Mouse (Mus musculus): ENCODE measurements around the gene Ltv1.
"Not testable (repeated sequence)": the region's sequence is repeated elsewhere in the genome, so short reads cannot be mapped to it uniquely, and the experiment has no call there.

Ltv1 gene

GRCm38 (mm10) chr10:13193496-13193895 is 528 bp upstream of the Ltv1 start:
- not testable (repeated sequence) for DNase-seq (ENCODE audit: low spot score in 2 of 2)

- DNase-seq (ENCODE audit: low spot score in 2 of 2): no peak
Observed at GRCm38 (mm10) chr10:13189881-13190280, 3.1 kb downstream of the Ltv1 start.

DNA sequence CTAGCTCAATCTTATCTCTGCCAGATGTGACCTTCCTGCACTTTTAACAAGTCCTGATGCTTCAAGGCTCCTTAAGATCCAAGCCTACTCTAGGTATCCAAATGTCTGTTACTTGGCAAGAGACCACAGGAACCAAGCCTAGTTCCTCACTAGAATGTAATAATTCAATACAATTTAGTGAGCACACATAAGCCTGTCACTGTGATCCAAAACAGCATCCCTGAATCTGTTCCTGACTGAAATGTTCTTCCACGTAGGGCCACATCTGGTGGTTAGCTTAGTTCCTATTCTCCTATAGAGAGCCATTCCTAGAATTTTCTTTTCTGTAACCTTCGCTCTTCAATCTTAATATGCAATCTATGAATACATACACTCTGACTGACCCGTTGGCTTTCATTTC is 6.2 kb downstream of the Ltv1 start:
- no peak for DNase-seq (ENCODE audit: low spot score in 2 of 2)

- no peak for DNase-seq (ENCODE audit: low spot score in 2 of 2)
Observed at GRCm38 (mm10) chr10:13184170-13184766, 8.7 kb downstream of the Ltv1 start.

DNA sequence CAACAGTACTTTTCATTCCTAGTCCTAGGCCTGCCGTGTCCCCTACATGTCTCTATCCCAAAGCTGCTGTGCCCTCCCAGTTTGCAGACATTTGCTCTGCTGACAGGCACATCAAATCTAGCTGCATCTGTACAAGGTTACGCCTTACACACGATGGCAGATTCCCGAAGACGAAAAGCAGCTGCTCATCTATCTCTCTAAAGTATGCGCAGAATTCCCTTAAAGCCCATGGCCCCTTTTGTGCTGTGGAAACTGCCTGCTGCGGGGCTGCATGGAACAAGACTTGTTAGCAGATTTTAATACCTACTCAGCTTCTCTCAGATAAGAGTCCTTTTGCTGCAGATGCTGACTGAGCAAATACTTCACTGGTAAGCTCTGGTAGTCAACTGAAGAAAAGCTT is 12.8 kb downstream of the Ltv1 start:
- no peak for DNase-seq (ENCODE audit: low spot score in 2 of 2)

DNA sequence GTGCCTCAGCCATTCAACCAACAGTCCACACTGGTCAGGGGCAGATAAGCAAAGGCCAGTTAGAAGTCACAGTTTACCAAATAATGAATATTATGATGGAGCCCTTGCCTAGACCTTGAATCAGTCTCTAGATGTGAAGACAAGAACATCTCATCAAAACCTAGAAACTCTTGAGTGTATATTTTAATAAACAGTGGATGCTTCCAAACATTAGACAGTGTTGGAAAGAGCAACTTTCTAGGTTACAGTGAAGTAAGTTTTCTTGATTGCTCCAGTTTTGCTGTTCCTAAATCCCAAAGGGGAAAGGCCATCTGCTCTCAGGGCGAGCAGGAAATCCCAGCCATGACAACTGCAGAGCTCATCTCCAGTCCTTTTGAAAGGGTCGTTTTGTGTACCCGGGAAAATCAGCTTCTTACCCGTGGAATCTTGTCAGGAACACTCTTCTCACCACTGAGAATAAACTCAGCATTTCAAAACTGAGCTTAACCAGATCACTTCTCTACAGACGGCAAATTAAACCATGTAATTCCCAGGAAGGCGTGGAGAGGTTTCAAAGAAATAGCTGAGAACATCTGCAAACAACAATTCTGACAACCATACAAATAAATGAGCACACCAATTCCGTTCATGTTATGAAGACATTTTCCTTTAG is 14.9 kb downstream of the Ltv1 start, which contains the start of gene Zc2hc1b:
TSS of gene Zc2hc1b (minus strand) at position 51 of the 652 bp plus-strand sequence.
- no peak for DNase-seq (ENCODE audit: low spot score in 2 of 2)

GRCm38 (mm10) chr10:13175866-13176265 is 17.1 kb downstream of the Ltv1 start:
- DNase-seq (ENCODE audit: low spot score in 2 of 2): no peak

GRCm38 (mm10) chr10:13172798-13173221 is 20.2 kb downstream of the Ltv1 start:
- no peak for DNase-seq (ENCODE audit: low spot score in 2 of 2)

DNA sequence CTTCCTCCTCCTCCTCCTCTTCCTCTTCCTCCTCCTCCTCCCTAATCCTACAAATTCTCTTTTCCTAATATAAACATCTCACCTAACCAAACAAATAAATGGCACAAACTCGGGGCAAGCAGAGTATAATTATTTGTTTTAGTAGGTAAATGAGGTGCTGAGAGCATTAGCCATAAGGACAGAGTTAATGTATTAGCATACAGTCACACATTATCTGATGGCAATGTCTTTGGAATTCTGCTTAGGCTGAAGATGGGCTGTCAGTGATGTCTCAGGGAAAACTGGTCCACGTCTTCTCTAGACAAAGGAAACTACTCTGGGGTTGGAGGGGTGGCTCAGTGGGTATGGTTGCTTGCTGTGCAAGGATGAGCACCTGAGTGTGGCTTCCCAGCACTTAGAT is 21.5 kb downstream of the Ltv1 start:
- DNase-seq (ENCODE audit: low spot score in 2 of 2): no peak

GRCm38 (mm10) chr10:13170739-13171448 is 22.1 kb downstream of the Ltv1 start:
- no peak for DNase-seq (ENCODE audit: low spot score in 2 of 2)

GRCm38 (mm10) chr10:13168461-13168860 is 24.5 kb downstream of the Ltv1 start:
- DNase-seq (ENCODE audit: low spot score in 2 of 2): no peak

DNA sequence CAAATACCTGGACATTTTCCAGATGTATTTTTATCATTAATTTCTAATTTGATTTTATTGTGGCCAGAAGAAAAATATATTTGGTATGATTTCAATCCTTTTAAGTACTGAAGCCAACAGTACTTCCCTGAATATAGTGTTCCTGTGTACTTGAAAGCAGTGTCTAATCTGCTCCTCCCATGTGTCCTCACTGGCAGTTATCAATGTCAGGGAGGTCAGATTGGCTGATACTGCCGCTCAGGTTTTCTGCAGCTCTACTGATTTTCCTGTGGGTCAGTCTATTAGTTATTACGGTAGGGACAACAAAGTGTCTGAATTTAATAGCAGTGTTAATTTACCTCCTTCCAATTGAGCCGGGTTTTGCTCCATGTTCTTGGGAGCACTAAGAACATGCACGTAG is 30.9 kb downstream of the Ltv1 start:
- DNase-seq (ENCODE audit: low spot score in 2 of 2): no peak

GRCm38 (mm10) chr10:13160913-13161312 is 32.1 kb downstream of the Ltv1 start:
- DNase-seq (ENCODE audit: low spot score in 2 of 2): no peak

GRCm38 (mm10) chr10:13155377-13155776 is 37.6 kb downstream of the Ltv1 start:
- DNase-seq (ENCODE audit: low spot score in 2 of 2): no peak

- DNase-seq (ENCODE audit: low spot score in 2 of 2): no peak
Observed at GRCm38 (mm10) chr10:13152811-13153364, 40.1 kb downstream of the Ltv1 start.

DNA sequence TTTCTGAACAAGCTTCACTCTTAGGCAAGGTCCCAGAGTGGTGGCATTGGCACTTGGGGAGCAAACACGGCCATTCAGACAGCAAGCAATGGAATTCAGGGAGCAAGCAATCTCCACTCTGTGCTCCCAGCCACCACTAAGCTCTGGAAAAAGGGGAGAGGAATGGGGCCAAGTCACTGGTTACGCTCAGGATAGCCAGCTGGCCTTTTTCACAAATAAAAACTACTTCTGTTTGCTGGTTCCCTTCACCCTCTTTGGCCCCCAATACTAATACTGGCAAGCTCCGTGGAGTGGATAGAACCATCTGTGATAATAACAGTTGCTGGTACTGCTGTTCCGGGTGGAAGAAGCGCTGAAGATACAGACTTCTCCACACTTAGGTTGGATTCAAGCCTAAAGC is 41.6 kb downstream of the Ltv1 start:
- DNase-seq (ENCODE audit: low spot score in 2 of 2): no peak

- no peak for DNase-seq (ENCODE audit: low spot score in 2 of 2)
Observed at GRCm38 (mm10) chr10:13150435-13150834, 42.5 kb downstream of the Ltv1 start.

DNA sequence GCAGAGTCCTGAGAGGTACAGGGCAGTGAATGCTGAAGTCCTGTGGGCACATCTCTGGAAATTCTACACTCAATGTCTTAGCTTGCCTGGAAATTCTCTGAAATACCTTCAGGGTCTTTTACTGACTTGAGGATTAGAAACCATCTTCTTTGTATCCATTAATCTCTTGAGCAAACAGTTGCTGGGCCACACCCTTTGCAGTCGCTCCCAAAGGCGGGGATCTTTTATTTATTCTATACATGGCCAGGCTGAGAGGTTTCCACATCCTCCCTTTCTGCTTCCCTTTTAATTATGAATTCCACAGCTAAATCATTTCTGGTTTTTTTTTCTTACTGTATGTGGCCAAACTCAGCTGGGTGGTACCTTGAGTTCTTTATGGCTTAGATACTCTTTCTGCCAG is 52.5 kb downstream of the Ltv1 start:
- DNase-seq (ENCODE audit: low spot score in 2 of 2): no peak

GRCm38 (mm10) chr10:13137906-13138305 is 55.1 kb downstream of the Ltv1 start:
- no peak for DNase-seq (ENCODE audit: low spot score in 2 of 2)

- DNase-seq (ENCODE audit: low spot score in 2 of 2): no peak
Observed at GRCm38 (mm10) chr10:13135751-13136150, 57.2 kb downstream of the Ltv1 start.

DNA sequence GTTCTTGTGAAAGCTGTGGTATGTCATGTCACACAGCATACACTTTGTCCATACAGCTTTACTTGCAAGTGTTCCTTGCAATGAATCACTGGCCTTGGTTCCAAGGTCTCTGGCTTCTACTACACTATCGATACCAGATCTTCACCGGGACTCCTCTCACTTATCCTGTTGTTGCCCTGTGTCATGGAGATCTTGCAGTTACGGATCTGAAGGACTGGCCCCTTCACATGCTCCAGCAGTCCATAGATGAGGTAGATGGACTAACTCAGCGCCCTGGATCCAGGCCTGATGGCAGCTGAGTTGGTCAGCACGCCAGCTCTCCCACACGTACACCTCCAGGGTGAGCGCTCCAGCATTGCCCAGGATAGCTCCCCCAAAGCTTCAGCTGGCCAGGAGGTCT is 57.7 kb downstream of the Ltv1 start:
- DNase-seq (ENCODE audit: low spot score in 2 of 2): no peak

DNA sequence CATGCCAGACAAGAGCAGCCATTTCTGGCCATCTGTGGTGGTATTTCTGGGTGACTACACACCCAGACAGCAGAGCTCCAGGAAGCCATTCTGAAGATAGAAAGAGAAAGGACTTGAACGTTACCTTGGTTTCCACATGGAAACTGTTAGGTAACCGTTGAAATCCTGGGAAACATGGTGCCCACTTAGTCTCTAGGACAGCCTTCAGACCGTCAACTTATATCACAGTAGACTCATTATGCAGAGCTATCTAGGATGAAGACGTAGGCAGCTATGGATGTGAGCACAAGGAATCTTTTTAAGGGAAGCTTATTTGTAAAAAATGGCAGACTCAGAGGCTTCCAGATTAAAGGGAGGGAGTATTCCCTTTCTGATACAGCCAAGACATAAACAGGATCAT is 59.1 kb downstream of the Ltv1 start:
- DNase-seq (ENCODE audit: low spot score in 2 of 2): no peak
